Mouse (Mus musculus): ENCODE data around the gene C2cd2l. TPM values are rescaled to one million over a fixed set of nuclear protein-coding genes. Genes with fewer than 3 reads are reported as not detected.
"Not testable (repeated sequence)": the region's sequence is repeated elsewhere in the genome, so short reads cannot be mapped to it uniquely, and the experiment has no call there.

C2cd2l gene
- polyA plus RNA-seq, 1 experiment, result 18.8 TPM

GRCm38 (mm10) chr9:44307248-44307647 lies 12.8 kb downstream of the C2cd2l start:
- H3K79me3 ChIP-seq (ENCODE audit: low read depth), result peaks cover 12% of the 10 kb centered on the region
- no peak overlapping the region for H3K4me3 ChIP-seq (ENCODE audit: insufficient read depth, poor library complexity, severe bottlenecking)
- peaks cover 5% of the 10 kb centered on the region for H3K36me3 ChIP-seq (ENCODE audit: control insufficient read depth, insufficient read depth)
- H3K79me2 ChIP-seq (ENCODE audit: control insufficient read depth, insufficient read depth), result peaks cover 29% of the 10 kb centered on the region
- TF ChIP-seq CEBPB (IDR thresholded peaks at IDR 0.05; ENCODE audit: low read depth) (no peak), USF1 (IDR thresholded peaks at IDR 0.05; ENCODE audit: low read depth) (no peak)
- no peak overlapping the region for H3ac ChIP-seq (ENCODE audit: control insufficient read depth, insufficient read length, low read depth)
- no peaks in the 10 kb centered on the region for H3K27me3 ChIP-seq (ENCODE audit: control insufficient read depth, insufficient read depth, insufficient read length)

GRCm38 (mm10) chr9:44306532-44306931 lies 13.6 kb downstream of the C2cd2l start:
- no peak for TF ChIP-seq MYOG (IDR thresholded peaks at IDR 0.05; ENCODE audit: control insufficient read depth, extremely low read depth, insufficient read length)
- Histone ChIP-seq H3K36me3 (ENCODE audit: control insufficient read depth, insufficient read depth) (peaks cover 12% of the 10 kb centered on the region), H3K79me2 (ENCODE audit: control insufficient read depth, insufficient read depth) (peaks cover 29% of the 10 kb centered on the region), H3K27me3 (ENCODE audit: control insufficient read depth, insufficient read depth, insufficient read length) (no peaks in the 10 kb centered on the region), H3K79me3 (ENCODE audit: low read depth) (peaks cover 12% of the 10 kb centered on the region), H3K4me3 (ENCODE audit: insufficient read depth, poor library complexity, severe bottlenecking) (no peak overlapping the region), H3ac (ENCODE audit: control insufficient read depth, insufficient read length, low read depth) (no peak overlapping the region)

GRCm38 (mm10) chr9:44305466-44306079 lies 14.5 kb downstream of the C2cd2l start, which contains the start of gene Hinfp:
TSS of gene Hinfp (minus strand) at chr9:44305671.
- TF ChIP-seq USF1 (IDR thresholded peaks at IDR 0.05; ENCODE audit: low read depth) (peak; percentile 16), MAX (IDR thresholded peaks at IDR 0.05) (peak; percentile 76), CTCF (IDR thresholded peaks at IDR 0.05; ENCODE audit: control insufficient read depth, insufficient read depth, insufficient read length) (no peak), MYOG (IDR thresholded peaks at IDR 0.05; ENCODE audit: control insufficient read depth, extremely low read depth, insufficient read length) (no peak)
- Histone ChIP-seq H3K27me3 (ENCODE audit: control insufficient read depth, insufficient read depth, insufficient read length) (no peaks in the 10 kb centered on the region), H3K36me3 (ENCODE audit: control insufficient read depth, insufficient read depth) (peaks cover 19% of the 10 kb centered on the region), H3K79me3 (ENCODE audit: low read depth) (peaks cover 12% of the 10 kb centered on the region), H3ac (ENCODE audit: control insufficient read depth, insufficient read length, low read depth) (peak within 1 kb of the TSS; percentile 87), H3K4me3 (ENCODE audit: insufficient read depth, poor library complexity, severe bottlenecking) (peak within 1 kb of the TSS; percentile 90), H3K79me2 (ENCODE audit: control insufficient read depth, insufficient read depth) (peaks cover 29% of the 10 kb centered on the region)

GRCm38 (mm10) chr9:44300001-44300400 lies 20.1 kb downstream of the C2cd2l start:
- Histone ChIP-seq H3K79me2 (ENCODE audit: control insufficient read depth, insufficient read depth) (peaks cover 24% of the 10 kb centered on the region), H3K36me3 (ENCODE audit: control insufficient read depth, insufficient read depth) (peaks cover 56% of the 10 kb centered on the region)
- H3K27me3 ChIP-seq (ENCODE audit: control insufficient read depth, insufficient read depth, insufficient read length); H3ac ChIP-seq (ENCODE audit: control insufficient read depth, insufficient read length, low read depth); H3K4me3 ChIP-seq (ENCODE audit: insufficient read depth, poor library complexity, severe bottlenecking); H3K79me3 ChIP-seq (ENCODE audit: low read depth): not testable (repeated sequence)

GRCm38 (mm10) chr9:44292490-44292889 lies 27.6 kb downstream of the C2cd2l start:
- no peak overlapping the region for H3K4me3 ChIP-seq (ENCODE audit: insufficient read depth, poor library complexity, severe bottlenecking)
- H3ac ChIP-seq (ENCODE audit: control insufficient read depth, insufficient read length, low read depth), result no peak overlapping the region
- TF ChIP-seq CTCF (IDR thresholded peaks at IDR 0.05; ENCODE audit: control insufficient read depth, insufficient read depth, insufficient read length), result peak; percentile 11
- no peak for TF ChIP-seq MYOD1 (IDR thresholded peaks at IDR 0.05; ENCODE audit: control insufficient read depth, insufficient read length, low read depth)
- no peaks in the 10 kb centered on the region for H3K79me2 ChIP-seq (ENCODE audit: control insufficient read depth, insufficient read depth)
- peaks cover 62% of the 10 kb centered on the region for H3K36me3 ChIP-seq (ENCODE audit: control insufficient read depth, insufficient read depth)
- peaks cover 4% of the 10 kb centered on the region for H3K27me3 ChIP-seq (ENCODE audit: control insufficient read depth, insufficient read depth, insufficient read length)
- no peaks in the 10 kb centered on the region for H3K79me3 ChIP-seq (ENCODE audit: low read depth)

GRCm38 (mm10) chr9:44288959-44289291 lies 31.2 kb downstream of the C2cd2l start:
- Histone ChIP-seq H3ac (ENCODE audit: control insufficient read depth, insufficient read length, low read depth) (no peak overlapping the region), H3K79me3 (ENCODE audit: low read depth) (no peaks in the 10 kb centered on the region), H3K4me3 (ENCODE audit: insufficient read depth, poor library complexity, severe bottlenecking) (no peak overlapping the region), H3K36me3 (ENCODE audit: control insufficient read depth, insufficient read depth) (peaks cover 35% of the 10 kb centered on the region), H3K79me2 (ENCODE audit: control insufficient read depth, insufficient read depth) (no peaks in the 10 kb centered on the region), H3K27me3 (ENCODE audit: control insufficient read depth, insufficient read depth, insufficient read length) (peaks cover 10% of the 10 kb centered on the region)
- TF ChIP-seq USF1 (IDR thresholded peaks at IDR 0.05; ENCODE audit: low read depth) (peak; percentile 9), MYOD1 (IDR thresholded peaks at IDR 0.05; ENCODE audit: control insufficient read depth, insufficient read length, low read depth) (no peak)

GRCm38 (mm10) chr9:44288076-44288958 lies 31.8 kb downstream of the C2cd2l start, which contains the start of gene Abcg4:
TSS of gene Abcg4 (minus strand) at chr9:44288615.
- Histone ChIP-seq H3K27me3 (ENCODE audit: control insufficient read depth, insufficient read depth, insufficient read length) (peaks cover 10% of the 10 kb centered on the region), H3K36me3 (ENCODE audit: control insufficient read depth, insufficient read depth) (peaks cover 29% of the 10 kb centered on the region), H3K4me3 (ENCODE audit: insufficient read depth, poor library complexity, severe bottlenecking) (no peak within 1 kb of the TSS), H3ac (ENCODE audit: control insufficient read depth, insufficient read length, low read depth) (no peak within 1 kb of the TSS), H3K79me3 (ENCODE audit: low read depth) (no peaks in the 10 kb centered on the region), H3K79me2 (ENCODE audit: control insufficient read depth, insufficient read depth) (no peaks in the 10 kb centered on the region)
- TF ChIP-seq CTCF (IDR thresholded peaks at IDR 0.05; ENCODE audit: control insufficient read depth, insufficient read depth, insufficient read length), result no peak
- TF ChIP-seq MAX (IDR thresholded peaks at IDR 0.05), result no peak
- no peak for TF ChIP-seq CEBPB (IDR thresholded peaks at IDR 0.05; ENCODE audit: low read depth)
- no peak for TF ChIP-seq MYOG (IDR thresholded peaks at IDR 0.05; ENCODE audit: control insufficient read depth, extremely low read depth, insufficient read length)
- TF ChIP-seq FOSL1 (IDR thresholded peaks at IDR 0.05; ENCODE audit: insufficient read depth, low read length, poor library complexity, severe bottlenecking), result no peak
- TF ChIP-seq USF1 (IDR thresholded peaks at IDR 0.05; ENCODE audit: low read depth), result no peak
- TF ChIP-seq MYOD1 (IDR thresholded peaks at IDR 0.05; ENCODE audit: control insufficient read depth, insufficient read length, low read depth), result no peak
